Mouse (Mus musculus) right cerebral cortex, adult 18-20 months (tissue): ENCODE results near the gene Eqtn.

Experiments used
- DNase-seq: peaks from one replicate; pipeline ENCODE4 v3.0.0; 2022; ENCODE audit warnings: mixed read lengths

Eqtn gene

GRCm38 (mm10) chr4:94928743-94929142 lies at the start of gene Eqtn:
TSS of gene Eqtn (minus strand) at chr4:94928843.
- DNase-seq, result no peak

- no peak for DNase-seq
These were observed 44.7 kb upstream of the Eqtn start for GRCm38 (mm10) chr4:94973321-94973720.

- DNase-seq, result no peak
These were observed 24.1 kb upstream of the Eqtn start for GRCm38 (mm10) chr4:94952773-94953172.

GRCm38 (mm10) chr4:94941221-94941855 lies 12.7 kb upstream of the Eqtn start:
- DNase-seq, result no peak

- no peak for DNase-seq
These were observed 26.9 kb downstream of the Eqtn start for GRCm38 (mm10) chr4:94901780-94902179.

GRCm38 (mm10) chr4:94900744-94901143 lies 27.9 kb downstream of the Eqtn start:
- no peak for DNase-seq
